Mouse (Mus musculus) stomach, embryonic 14.5 days (tissue): ENCODE measurements around the gene Mapk11. TPM values are rescaled to one million over a fixed set of nuclear protein-coding genes. Genes with fewer than 3 reads are reported as not detected.

Experiments
- ATAC-seq: fragments of 200-750 bp; cut with Nextera tagmentation; 2 replicates; pipeline ENCODE4 v1.8.0; 2017; ENCODE audit warnings: low read depth, moderate TSS enrichment; ENCODE audit not compliant: insufficient number of reproducible peaks, insufficient read depth, low FRiP score
- H3K27ac ChIP-seq: fragments of 300-500 bp; sonication (generic); 2 replicates; pipeline ENCODE4 v1.5.1; 2014; ENCODE audit warnings: mild to moderate bottlenecking, low read length, moderate library complexity, mixed read lengths
- H3K27me3 ChIP-seq: fragments of 300-500 bp; sonication (generic); 2 replicates; pipeline ENCODE4 v1.6.1; 2014; ENCODE audit warnings: low read length, control low read depth, mixed read lengths; ENCODE audit not compliant: control insufficient read depth, insufficient read depth
- H3K36me3 ChIP-seq: fragments of 300-500 bp; sonication (generic); 2 replicates; pipeline ENCODE4 v1.6.1; 2014; ENCODE audit warnings: mild to moderate bottlenecking, control low read depth, low read length, moderate library complexity, mixed read lengths; ENCODE audit not compliant: control insufficient read depth, insufficient read depth
- H3K4me1 ChIP-seq: fragments of 300-500 bp; sonication (generic); 2 replicates; pipeline ENCODE4 v1.6.1; 2014; ENCODE audit warnings: low read length, control low read depth, mixed read lengths; ENCODE audit not compliant: control insufficient read depth, insufficient read depth
- H3K4me2 ChIP-seq: fragments of 300-500 bp; sonication (generic); replicated peaks from 2 replicates; pipeline ENCODE4 v1.6.1; 2014; ENCODE audit warnings: low read depth, low read length, control low read depth
- H3K4me3 ChIP-seq: fragments of 300-500 bp; sonication (generic); 2 replicates; pipeline ENCODE4 v1.5.1; 2014; ENCODE audit warnings: low read depth, low read length, control low read depth
- H3K9ac ChIP-seq: fragments of 300-500 bp; sonication (generic); replicated peaks from 2 replicates; pipeline ENCODE4 v1.6.1; 2014; ENCODE audit warnings: low read depth, mild to moderate bottlenecking, control low read depth, low read length, moderate library complexity, mixed read lengths
- H3K9me3 ChIP-seq: fragments of 300-500 bp; sonication (generic); 2 replicates; pipeline ENCODE4 v1.6.1; 2016; ENCODE audit warnings: low read depth, low read length, control low read depth; ENCODE audit not compliant: control insufficient read depth
- WGBS: fragments of 180-500 bp; shearing (Covaris S2); extraction: QIAGEN DNeasy Blood & Tissue Kit; methylation state at CpG from one replicate; pipeline ENCODE4 v1.1.7; 2014; 5-methylcytosine and 5-hydroxymethylcytosine counted together
- polyA plus RNA-seq: library from polyadenylated mRNA; unstranded; fragments of >200 nt; fragmentation: Nextera tagmentation; extraction: Ambion mirVana; gene quantifications from 2 replicates; pipeline ENCODE4 v1.2.1, GENCODE M21; 2014

The Mapk11 gene
- 6.5 and 7.9 TPM in 2 replicates for polyA plus RNA-seq

- H3K27ac ChIP-seq = peak within 1 kb of the TSS; percentile 44; the same call in 1 of the 2 replicates
- H3K9me3 ChIP-seq = no peaks in the 10 kb centered on the region
- peak within 1 kb of the TSS; percentile 42 for H3K9ac ChIP-seq
- H3K4me1 ChIP-seq = peaks cover 17% of the 10 kb centered on the region
- H3K4me3 ChIP-seq = peak within 1 kb of the TSS; percentile 62
- 1% methylated on average over 60 of the region's 61 CpGs for WGBS
- H3K36me3 ChIP-seq = peaks cover 4% of the 10 kb centered on the region; the same call in 1 of the 2 replicates
- H3K4me2 ChIP-seq = peak within 1 kb of the TSS; percentile 96
- H3K27me3 ChIP-seq = peaks cover 13% of the 10 kb centered on the region
- peak; percentile 50; the same call in 1 of the 2 replicates for ATAC-seq
These were observed at the start of gene Mapk11 for GRCm38 (mm10) chr15:89149271-89150040. Gene Mapk11, minus strand, starts transcription at chr15:89149628.

DNA sequence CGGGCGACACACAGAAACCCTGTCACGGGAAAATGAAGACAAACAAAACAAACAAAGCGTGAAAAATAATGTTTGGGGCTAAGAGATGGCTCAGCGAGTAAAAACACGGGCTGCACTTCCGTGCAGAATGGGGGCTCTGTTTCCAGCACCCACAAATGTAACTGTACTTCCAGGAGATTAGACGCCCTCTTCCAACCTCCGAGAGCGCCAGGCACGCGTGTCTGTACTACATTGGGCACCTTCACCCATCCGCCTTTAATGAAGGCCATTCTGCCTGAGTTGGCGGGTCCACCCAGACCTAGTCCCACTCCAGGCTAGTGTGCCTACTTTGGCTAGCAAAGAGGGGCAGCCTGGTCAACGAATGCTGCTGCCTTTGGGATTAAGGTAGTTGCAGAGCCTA lies 47.6 kb upstream of the Mapk11 start:
- Histone ChIP-seq H3K4me1 (peaks cover 15% of the 10 kb centered on the region), H3K27ac (peak overlapping the region; percentile 97; the same call in 1 of the 2 replicates), H3K9ac (peak overlapping the region; percentile 94; the same call in 1 of the 2 replicates), H3K27me3 (no peaks in the 10 kb centered on the region), H3K4me2 (peak overlapping the region; percentile 69), H3K4me3 (peak overlapping the region; percentile 79), H3K36me3 (no peaks in the 10 kb centered on the region), H3K9me3 (peaks cover under 1% of the 10 kb centered on the region; the same call in 1 of the 2 replicates)
- ATAC-seq = no peak
- 68% methylated on average over 15 of the region's 15 CpGs for WGBS

DNA sequence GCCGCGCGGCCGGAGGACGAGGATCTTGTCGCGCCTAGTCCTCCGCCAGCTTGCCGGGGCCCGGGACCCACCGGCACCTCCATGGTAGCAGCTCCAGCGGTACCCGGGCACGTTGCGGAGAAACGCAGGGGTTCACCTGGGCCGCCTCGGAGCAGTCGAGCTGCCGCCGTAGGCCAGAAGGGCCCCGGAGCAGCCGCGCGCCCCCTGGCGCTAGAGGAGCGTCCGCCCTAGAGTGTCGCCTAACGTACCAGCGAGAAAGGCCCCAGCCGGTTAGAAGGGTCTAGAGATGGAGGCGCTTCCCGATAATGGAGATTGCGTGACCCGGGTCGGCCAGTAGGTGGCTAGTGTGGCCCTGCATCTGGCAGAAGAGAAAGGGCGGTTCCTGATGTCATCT lies 46.9 kb upstream of the Mapk11 start, which contains the start of gene Dennd6b:
Gene Dennd6b (minus strand): TSS at position 184 of the 394 bp plus-strand sequence.
- H3K9ac ChIP-seq = peak within 1 kb of the TSS; percentile 94
- peak; percentile 97 for ATAC-seq
- WGBS = under 1% methylated on average over 37 of the region's 38 CpGs

GRCm38 (mm10) chr15:89195690-89196312 lies 46.4 kb upstream of the Mapk11 start:
- H3K27me3 ChIP-seq = no peaks in the 10 kb centered on the region
- H3K9ac ChIP-seq = peak overlapping the region; percentile 94
- peak overlapping the region; percentile 97 for H3K27ac ChIP-seq
- H3K9me3 ChIP-seq = no peaks in the 10 kb centered on the region
- H3K36me3 ChIP-seq = no peaks in the 10 kb centered on the region
- H3K4me2 ChIP-seq = peak overlapping the region; percentile 69
- under 1% methylated on average over 25 of the region's 25 CpGs for WGBS
- H3K4me3 ChIP-seq = peak overlapping the region; percentile 79
- peak; percentile 94 for ATAC-seq
- peaks cover 15% of the 10 kb centered on the region for H3K4me1 ChIP-seq

More for the DNA sequence above, 46.9 kb upstream of the Mapk11 start, which contains the start of gene Dennd6b:
- peaks cover 15% of the 10 kb centered on the region for H3K4me1 ChIP-seq
- H3K4me3 ChIP-seq = peak within 1 kb of the TSS; percentile 79
- H3K4me2 ChIP-seq = peak within 1 kb of the TSS; percentile 69
- H3K27ac ChIP-seq = peak within 1 kb of the TSS; percentile 97
- no peaks in the 10 kb centered on the region for H3K36me3 ChIP-seq
- H3K27me3 ChIP-seq = no peaks in the 10 kb centered on the region
- no peaks in the 10 kb centered on the region for H3K9me3 ChIP-seq

- Histone ChIP-seq H3K9ac (peak overlapping the region; percentile 94), H3K27ac (peak overlapping the region; percentile 97), H3K27me3 (no peaks in the 10 kb centered on the region), H3K36me3 (no peaks in the 10 kb centered on the region), H3K4me2 (peak overlapping the region; percentile 69), H3K4me3 (peak overlapping the region; percentile 79), H3K4me1 (peaks cover 15% of the 10 kb centered on the region), H3K9me3 (no peaks in the 10 kb centered on the region)
- peak; percentile 8; the same call in 1 of the 2 replicates for ATAC-seq
- WGBS = 39% methylated on average over 6 of the region's 6 CpGs
These were observed 45.8 kb upstream of the Mapk11 start for GRCm38 (mm10) chr15:89195261-89195681.

DNA sequence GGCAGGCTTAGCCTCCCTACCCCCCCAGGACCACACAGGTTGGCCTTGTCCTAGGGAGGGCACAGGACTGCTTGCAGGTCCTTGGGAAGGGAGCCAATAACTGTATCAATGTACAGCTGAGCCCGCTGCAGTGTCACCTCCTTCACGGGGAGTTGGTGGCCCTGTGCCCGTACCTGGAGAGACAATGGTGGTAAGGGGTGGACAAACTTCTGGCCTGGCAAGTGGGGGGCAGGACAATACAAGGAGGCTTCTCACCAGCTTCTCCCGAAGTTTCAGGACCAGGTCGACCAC lies 35.5 kb upstream of the Mapk11 start:
- 93% methylated on average over 5 of the region's 5 CpGs for WGBS
- Histone ChIP-seq H3K4me1 (peaks cover 13% of the 10 kb centered on the region), H3K4me3 (no peak overlapping the region), H3K9ac (no peak overlapping the region), H3K9me3 (no peaks in the 10 kb centered on the region), H3K36me3 (peaks cover 3% of the 10 kb centered on the region; the same call in 1 of the 2 replicates), H3K27me3 (no peaks in the 10 kb centered on the region), H3K4me2 (no peak overlapping the region), H3K27ac (no peak overlapping the region)
- no peak for ATAC-seq

- Histone ChIP-seq H3K27ac (no peak overlapping the region), H3K4me3 (no peak overlapping the region), H3K36me3 (peaks cover 3% of the 10 kb centered on the region; the same call in 1 of the 2 replicates), H3K4me1 (peaks cover 13% of the 10 kb centered on the region), H3K4me2 (no peak overlapping the region), H3K9ac (no peak overlapping the region), H3K27me3 (no peaks in the 10 kb centered on the region), H3K9me3 (no peaks in the 10 kb centered on the region)
- WGBS = 70% methylated on average over 5 of the region's 5 CpGs
- no peak for ATAC-seq
These were observed 34.9 kb upstream of the Mapk11 start for GRCm38 (mm10) chr15:89184141-89184936.

DNA sequence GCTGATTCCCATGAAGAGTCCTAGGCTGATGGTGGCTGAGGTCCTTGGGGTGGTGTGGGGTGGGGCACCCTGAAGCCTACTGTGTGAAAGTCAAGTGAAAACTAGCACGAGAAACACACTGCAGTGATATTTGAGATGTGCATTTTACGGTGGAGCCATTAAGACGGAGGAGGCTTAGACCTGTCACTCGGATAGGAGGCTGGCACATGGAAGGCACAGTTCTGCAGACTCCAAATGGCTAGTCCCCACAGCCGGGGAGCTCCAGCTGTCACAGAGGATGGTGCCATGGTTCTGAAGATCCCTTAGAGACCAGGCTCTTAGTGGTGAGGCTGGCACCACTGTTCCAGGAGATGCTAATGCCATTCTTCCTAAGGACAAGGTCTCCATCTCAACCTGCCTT lies 33.4 kb upstream of the Mapk11 start:
- no peak overlapping the region; the same call in 1 of the 2 replicates for H3K27ac ChIP-seq
- no peak overlapping the region for H3K9ac ChIP-seq
- 66% methylated on average over 5 of the region's 5 CpGs for WGBS
- no peaks in the 10 kb centered on the region for H3K27me3 ChIP-seq
- H3K4me1 ChIP-seq = peaks cover 22% of the 10 kb centered on the region
- no peak for ATAC-seq
- H3K4me2 ChIP-seq = no peak overlapping the region
- H3K36me3 ChIP-seq = no peaks in the 10 kb centered on the region
- H3K4me3 ChIP-seq = no peak overlapping the region
- H3K9me3 ChIP-seq = no peaks in the 10 kb centered on the region
